Mouse (Mus musculus) erythroblast, embryonic 14.5 days (primary cell): Measurements from ENCODE around the gene Arhgap30.

ENCODE experiments used
- GATA1 ChIP-seq: IDR thresholded peaks from 2 replicates; pipeline ENCODE4 v1.6.1; 2012; ENCODE audit warnings: low read length, inconsistent platforms, mixed read lengths
- TAL1 ChIP-seq: IDR thresholded peaks from 3 replicates; pipeline ENCODE4 v1.6.1; 2012; ENCODE audit warnings: low read length, inconsistent platforms, mixed read lengths

DNA sequence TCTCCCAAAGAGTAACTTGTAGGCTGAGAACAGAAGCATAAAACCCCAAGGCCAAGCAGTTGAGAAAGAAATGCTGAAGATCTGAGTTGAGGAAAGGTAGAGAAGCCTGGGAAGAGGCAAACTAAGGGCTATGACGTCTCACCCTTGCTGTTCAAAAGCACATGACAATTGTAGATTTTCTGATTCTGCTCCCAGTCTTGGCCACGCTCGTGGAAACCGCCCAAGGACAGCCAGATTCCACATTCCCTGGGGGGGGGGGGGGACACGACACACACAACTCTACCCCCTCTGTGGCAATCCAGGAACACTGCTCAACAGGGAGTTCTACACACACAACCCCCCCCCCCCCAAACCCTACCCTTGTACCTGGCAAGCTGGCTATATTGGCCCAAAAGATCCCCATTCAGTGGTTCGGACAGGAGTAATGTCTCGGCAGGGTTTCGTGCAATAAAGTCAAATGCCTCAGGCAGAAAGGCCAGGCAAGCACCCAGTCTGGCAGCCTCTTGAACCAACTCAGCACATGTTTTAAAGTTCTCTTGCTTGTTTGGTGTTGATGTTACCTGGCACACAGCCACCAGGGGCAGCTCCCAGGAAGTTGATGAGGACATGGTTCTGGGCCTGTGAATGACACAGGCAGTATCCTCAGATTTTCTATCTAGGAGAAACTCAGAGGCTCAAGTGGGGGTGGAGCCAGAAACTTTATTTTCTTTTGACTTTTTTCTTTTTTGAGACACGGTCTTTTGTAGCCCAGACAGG, 44.7 kb upstream of the Arhgap30 start:
- TF ChIP-seq GATA1, result no peak
- TF ChIP-seq TAL1, result no peak
